23 mouse cellular contexts compared by ENCODE assay signal in the genomic region with DNA sequence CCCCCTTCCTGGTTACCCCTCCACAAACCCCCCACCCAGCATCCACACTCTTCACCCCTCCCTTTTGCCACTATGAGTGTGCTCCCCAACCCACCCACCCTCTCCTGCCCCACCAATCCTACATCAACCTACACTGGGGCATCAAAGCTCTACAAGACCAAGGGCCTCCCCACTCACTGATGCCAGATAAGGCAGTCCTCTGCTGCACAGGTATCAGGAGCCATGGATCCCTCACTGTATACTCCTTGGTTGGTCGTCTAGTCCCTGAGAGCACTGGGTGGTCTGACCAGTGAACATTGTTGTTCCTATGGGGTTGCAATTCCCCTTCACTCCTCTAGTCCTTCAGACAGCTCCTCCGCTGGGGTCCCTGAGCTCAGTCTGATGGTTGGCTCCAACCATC.
"Had no signal": no experiment of that assay in that cellular context is flagged by ENCODE, and none has a peak within 500 bp of the region (broad histone marks: within the 10 kb centered on the region; RNA-seq: fewer than 3 reads in every experiment).

No protein-coding gene starts in this region.

- DNase-seq: gastrocnemius, adult 2 months; gastrocnemius, postnatal 10 days; gastrocnemius, postnatal 25 days; heart, adult 18-20 months; heart, postnatal 10 days; heart, postnatal 4 days; kidney, adult 18-20 months; kidney, adult 8-10 months; kidney, postnatal 10 days; kidney, postnatal 25 days; kidney, postnatal 4 days; liver had no signal

- H3K36me3 ChIP-seq: heart, embryonic 10.5 days; heart, embryonic 12.5 days; hindbrain, embryonic 13.5 days; hindbrain, embryonic 15.5 days; intestine, embryonic 15.5 days; limb, embryonic 10.5 days; limb, embryonic 12.5 days had no signal

- ATAC-seq: inflammation-experienced regulatory T-cells, adult 6 months; intestine, embryonic 15.5 days; intestine, postnatal 0 days had no signal

- H3K4me1 ChIP-seq: heart, embryonic 10.5 days; heart, embryonic 12.5 days; hindbrain, embryonic 13.5 days; hindbrain, embryonic 15.5 days; intestine, embryonic 15.5 days; limb, embryonic 10.5 days; limb, embryonic 12.5 days had no signal

- H3K4me2 ChIP-seq: heart, embryonic 12.5 days; hindbrain, embryonic 13.5 days; hindbrain, embryonic 15.5 days; intestine, embryonic 15.5 days; limb, embryonic 12.5 days had no signal

- H3K4me3 ChIP-seq: gastrocnemius, adult 2 months; heart, embryonic 10.5 days; heart, embryonic 12.5 days; hindbrain, embryonic 13.5 days; hindbrain, embryonic 15.5 days; intestine, embryonic 15.5 days; layer of hippocampus, adult 2 months; left cerebral cortex, adult 2 months; limb, embryonic 10.5 days; limb, embryonic 12.5 days had no signal

- H3K27ac ChIP-seq: gastrocnemius, adult 2 months; heart, embryonic 10.5 days; hindbrain, embryonic 13.5 days; hindbrain, embryonic 15.5 days; intestine, embryonic 15.5 days; layer of hippocampus, adult 2 months; left cerebral cortex, adult 2 months; limb, embryonic 10.5 days; limb, embryonic 12.5 days had no signal

- H3K9ac ChIP-seq: heart, embryonic 12.5 days; hindbrain, embryonic 13.5 days; hindbrain, embryonic 15.5 days; intestine, embryonic 15.5 days; limb, embryonic 12.5 days had no signal

- H3K9me3 ChIP-seq: heart, embryonic 10.5 days; heart, embryonic 12.5 days; hindbrain, embryonic 13.5 days; hindbrain, embryonic 15.5 days; intestine, embryonic 15.5 days; limb, embryonic 10.5 days; limb, embryonic 12.5 days had no signal

- H3K27me3 ChIP-seq: heart, embryonic 12.5 days; hindbrain, embryonic 13.5 days; hindbrain, embryonic 15.5 days; intestine, embryonic 15.5 days; limb, embryonic 12.5 days had no signal
